In genomic region chr8:94398587-94398986, GRCm38 (mm10) we compare ENCODE assay signal across 20 mouse cellular contexts. TPM values are rescaled to one million over a fixed set of nuclear protein-coding genes. Genes with fewer than 3 reads are reported as not detected.
DNase-seq lines count a peak whose midpoint lies in the region; ATAC-seq and TF ChIP-seq lines count a peak whose summit lies in the region.
"Had no signal": no experiment of that assay in that cellular context is flagged by ENCODE, and none has a peak within 500 bp of the region (broad histone marks: within the 10 kb centered on the region; RNA-seq: fewer than 3 reads in every experiment).

No protein-coding gene starts in this region.

- no peaks in the 10 kb centered on the region for H3K27me3 ChIP-seq in midbrain, embryonic 11.5 days (ENCODE audit: control insufficient read depth, insufficient read depth, low read length)
- H3K27me3 ChIP-seq in midbrain, embryonic 15.5 days (replicated peaks): no peaks in the 10 kb centered on the region
- H3K27me3 ChIP-seq in lung, postnatal 0 days (replicated peaks; ENCODE audit: insufficient read depth, low read length): no peaks in the 10 kb centered on the region
- H3K27me3 ChIP-seq: embryonic facial prominence, embryonic 15.5 days; hindbrain, embryonic 12.5 days; intestine, embryonic 15.5 days; limb, embryonic 12.5 days; liver, embryonic 13.5 days; Patski had no signal

- no peak for TF ChIP-seq EP300 in lung, postnatal 0 days (IDR thresholded peaks at IDR 0.05)

- no peak overlapping the region for H3K9ac ChIP-seq in midbrain, embryonic 11.5 days (ENCODE audit: low read length)
- H3K9ac ChIP-seq in midbrain, embryonic 15.5 days: no peak overlapping the region
- H3K9ac ChIP-seq in lung, postnatal 0 days (replicated peaks; ENCODE audit: low read depth): no peak overlapping the region
- H3K9ac ChIP-seq: embryonic facial prominence, embryonic 15.5 days; hindbrain, embryonic 12.5 days; intestine, embryonic 15.5 days; limb, embryonic 12.5 days; liver, embryonic 13.5 days had no signal

- H3K4me3 ChIP-seq in midbrain, embryonic 11.5 days (ENCODE audit: low read depth, low read length): no peak overlapping the region
- H3K4me3 ChIP-seq in midbrain, embryonic 15.5 days: no peak overlapping the region
- H3K4me3 ChIP-seq in lung, postnatal 0 days (ENCODE audit: low read depth, low read length): no peak overlapping the region
- H3K4me3 ChIP-seq: embryonic facial prominence, embryonic 15.5 days; forebrain, embryonic 10.5 days; hindbrain, embryonic 12.5 days; intestine, embryonic 15.5 days; layer of hippocampus, adult 2 months; limb, embryonic 12.5 days; liver, embryonic 13.5 days had no signal

- H3K4me1 ChIP-seq in midbrain, embryonic 11.5 days (ENCODE audit: control insufficient read depth, insufficient read depth, low read length): no peaks in the 10 kb centered on the region
- H3K4me1 ChIP-seq in midbrain, embryonic 15.5 days: no peaks in the 10 kb centered on the region
- no peaks in the 10 kb centered on the region for H3K4me1 ChIP-seq in lung, postnatal 0 days (ENCODE audit: insufficient read depth, low read depth, low read length)
- H3K4me1 ChIP-seq: embryonic facial prominence, embryonic 15.5 days; forebrain, embryonic 10.5 days; hindbrain, embryonic 12.5 days; intestine, embryonic 15.5 days; limb, embryonic 12.5 days; liver, embryonic 13.5 days had no signal

- ATAC-seq in midbrain, embryonic 11.5 days (ENCODE audit: low FRiP score): no peak
- ATAC-seq in midbrain, embryonic 15.5 days (replicated peaks): no peak
- ATAC-seq in hematopoietic stem cell, adult 5-6 weeks (replicated peaks in 1 of 2; ENCODE audit: insufficient read depth in 1 of 2, low FRiP score in 2 of 2, low TSS enrichment in 1 of 2, low read depth in 1 of 2, poor library complexity in 2 of 2, severe bottlenecking in 2 of 2): 0 out of 4 replicates have a peak, but pooled peaks have one; percentile 8 to 19
- ATAC-seq in lung, postnatal 0 days: no peak
- ATAC-seq: intestine, embryonic 15.5 days; Patski had no signal

- H3K27ac ChIP-seq in midbrain, embryonic 11.5 days (ENCODE audit: low read depth, low read length): no peak overlapping the region
- no peak overlapping the region for H3K27ac ChIP-seq in midbrain, embryonic 15.5 days
- no peak overlapping the region for H3K27ac ChIP-seq in lung, postnatal 0 days (ENCODE audit: low read length)
- H3K27ac ChIP-seq: embryonic facial prominence, embryonic 15.5 days; forebrain, embryonic 10.5 days; hindbrain, embryonic 12.5 days; intestine, embryonic 15.5 days; layer of hippocampus, adult 2 months; limb, embryonic 12.5 days; liver, embryonic 13.5 days; stomach, postnatal 0 days had no signal

- WGBS in midbrain, embryonic 11.5 days: 84% methylated on average over 6 of the region's 6 CpGs
- 80% methylated on average over 6 of the region's 6 CpGs for WGBS in midbrain, embryonic 15.5 days
- WGBS in lung, postnatal 0 days: 70% methylated on average over 6 of the region's 6 CpGs

- H3K4me2 ChIP-seq in midbrain, embryonic 11.5 days: no peak overlapping the region
- H3K4me2 ChIP-seq in midbrain, embryonic 15.5 days: no peak overlapping the region
- no peak overlapping the region for H3K4me2 ChIP-seq in lung, postnatal 0 days (replicated peaks; ENCODE audit: low read depth, low read length)
- H3K4me2 ChIP-seq: embryonic facial prominence, embryonic 15.5 days; hindbrain, embryonic 12.5 days; intestine, embryonic 15.5 days; limb, embryonic 12.5 days; liver, embryonic 13.5 days had no signal

- TF ChIP-seq CTCF in lung, postnatal 0 days (IDR thresholded peaks at IDR 0.05): no peak

- peaks cover 12% of the 10 kb centered on the region; the same call in 1 of the 2 replicates for H3K36me3 ChIP-seq in midbrain, embryonic 11.5 days (ENCODE audit: control insufficient read depth, insufficient read depth, low read length)
- H3K36me3 ChIP-seq in midbrain, embryonic 15.5 days (replicated peaks): peaks cover 17% of the 10 kb centered on the region
- peaks cover 27% of the 10 kb centered on the region for H3K36me3 ChIP-seq in lung, postnatal 0 days (ENCODE audit: insufficient read depth, low read length)

- H3K9me3 ChIP-seq in midbrain, embryonic 11.5 days (ENCODE audit: control insufficient read depth, low read length): no peaks in the 10 kb centered on the region
- H3K9me3 ChIP-seq in midbrain, embryonic 15.5 days: no peaks in the 10 kb centered on the region
- H3K9me3 ChIP-seq in lung, postnatal 0 days (ENCODE audit: low read length): no peaks in the 10 kb centered on the region
- H3K9me3 ChIP-seq: embryonic facial prominence, embryonic 15.5 days; forebrain, embryonic 10.5 days; hindbrain, embryonic 12.5 days; intestine, embryonic 15.5 days; limb, embryonic 12.5 days; liver, embryonic 13.5 days had no signal

- peak; percentile 45 for DNase-seq in midbrain, embryonic 11.5 days (ENCODE audit: low spot score, missing footprints)
- DNase-seq in thymus, adult 18-20 months: peak; percentile 49 to 70
- DNase-seq in lung, postnatal 0 days (ENCODE audit: low spot score): no peak
- DNase-seq in right cerebral cortex, adult 18-20 months: no peak
- DNase-seq in left cerebral cortex, adult 9 months (ENCODE audit: low spot score in 2 of 2): no peak
- no peak for DNase-seq in gastrocnemius, postnatal 10 days
- DNase-seq: cerebellum, postnatal 10 days; embryo, embryonic 11 days; liver, embryonic 13.5 days; retina, postnatal 1 day had no signal

RNA-seq across cellular contexts. Expression of gene Herpud1, which starts 12.3 kb away (rescaled TPM):
- 56.8 and 60.4 TPM in 2 replicates for polyA plus RNA-seq in midbrain, embryonic 11.5 days (2014; fragmentation: Nextera tagmentation; extraction: Ambion mirVana)
- 69.3 and 76.4 TPM in 2 replicates for polyA plus RNA-seq in midbrain, embryonic 15.5 days (2015; fragmentation: Nextera tagmentation; extraction: Ambion mirVana)
- total RNA-seq in hematopoietic stem cell, adult 5-6 weeks (2017): 74.5 and 93.6 TPM in 2 replicates
- polyA plus RNA-seq in lung, postnatal 0 days (2015; fragmentation: Nextera tagmentation; extraction: Ambion mirVana): 179 and 217 TPM in 2 replicates
- total RNA-seq in gastrocnemius, postnatal 10 days (2021): 10 to 100 TPM; 51.7 to 56.6 TPM

RNA-seq across cellular contexts. Expression of gene Nlrc5, which starts 35.6 kb away (rescaled TPM):
- polyA plus RNA-seq in midbrain, embryonic 11.5 days (2014; fragmentation: Nextera tagmentation; extraction: Ambion mirVana): 0.23 TPM in 1 of 2 replicates, not detected in the other
- polyA plus RNA-seq in midbrain, embryonic 15.5 days (2015; fragmentation: Nextera tagmentation; extraction: Ambion mirVana): 0.45 and 0.52 TPM in 2 replicates
- 62.6 and 97.6 TPM in 2 replicates for total RNA-seq in hematopoietic stem cell, adult 5-6 weeks (2017)
- polyA plus RNA-seq in lung, postnatal 0 days (2015; fragmentation: Nextera tagmentation; extraction: Ambion mirVana): 0.31 and 0.42 TPM in 2 replicates
- under 1 TPM; 0.42 to 0.88 TPM for total RNA-seq in gastrocnemius, postnatal 10 days (2021)

Comparison
In these comparisons a context has a peak if more than half of its experiments do, and no peak if none do; other contexts are left out.
1. ATAC-seq: peak in hematopoietic stem cell, adult 5-6 weeks (2 of 2); none in midbrain, embryonic 11.5 days (single experiment), midbrain, embryonic 15.5 days (single experiment) and lung, postnatal 0 days (single experiment).
2. DNase-seq: peak in midbrain, embryonic 11.5 days (single experiment) and thymus, adult 18-20 months (2 of 2); none in lung, postnatal 0 days (single experiment), right cerebral cortex, adult 18-20 months (single experiment), left cerebral cortex, adult 9 months (0 of 2) and gastrocnemius, postnatal 10 days (single experiment).